Mouse (Mus musculus) embryo, embryonic 9.5 days (tissue): Measurements from ENCODE around the gene Rnasek.

Source experiments
- DNase-seq: peaks from one replicate; pipeline ENCODE4 v3.0.0-alpha.2; 2017; ENCODE audit errors: extremely low spot score

Rnasek gene

DNA sequence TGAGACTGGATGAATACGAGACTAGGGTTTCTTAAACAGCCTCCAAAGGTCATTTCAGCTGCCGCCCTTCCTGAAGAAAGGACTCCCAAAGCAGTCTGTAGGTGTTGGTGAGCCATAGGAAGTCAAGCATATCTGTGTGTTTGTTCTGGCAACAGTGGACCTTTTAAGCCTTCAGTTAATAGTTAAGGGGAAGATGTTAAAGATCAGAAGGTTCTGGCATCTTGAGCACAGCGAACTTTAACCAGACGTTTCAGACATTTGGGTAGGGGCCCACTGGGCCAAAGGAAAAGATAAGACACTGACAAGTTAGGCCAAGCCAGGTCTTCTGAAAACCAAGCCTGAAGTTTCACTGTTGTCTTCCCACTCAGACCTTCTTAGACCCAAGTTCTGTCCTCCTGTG lies 21.6 kb downstream of the Rnasek start:
- no peak for DNase-seq

DNA sequence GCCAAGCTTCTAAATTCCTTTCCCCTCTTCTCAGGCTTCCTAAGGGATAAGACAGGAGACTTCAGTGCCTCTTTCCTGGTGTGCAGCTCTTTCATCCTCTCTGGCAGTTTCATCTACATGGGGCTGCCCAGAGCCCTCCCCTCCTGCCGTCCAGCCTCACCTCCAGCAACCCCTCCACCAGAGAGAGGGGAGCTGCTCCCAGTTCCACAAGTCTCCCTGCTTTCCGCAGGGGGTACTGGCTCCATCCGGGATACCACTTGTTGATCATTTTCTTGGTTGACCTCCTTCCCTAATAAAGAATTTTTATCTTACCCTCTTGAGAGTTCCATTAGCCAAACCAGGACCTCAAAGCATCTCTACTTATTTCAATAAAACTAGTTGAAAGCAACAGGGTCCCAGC lies 23.5 kb downstream of the Rnasek start:
- DNase-seq, result no peak

- DNase-seq, result peak; percentile 8
Measured at GRCm38 (mm10) chr11:70215301-70215700, 24.3 kb downstream of the Rnasek start.

DNA sequence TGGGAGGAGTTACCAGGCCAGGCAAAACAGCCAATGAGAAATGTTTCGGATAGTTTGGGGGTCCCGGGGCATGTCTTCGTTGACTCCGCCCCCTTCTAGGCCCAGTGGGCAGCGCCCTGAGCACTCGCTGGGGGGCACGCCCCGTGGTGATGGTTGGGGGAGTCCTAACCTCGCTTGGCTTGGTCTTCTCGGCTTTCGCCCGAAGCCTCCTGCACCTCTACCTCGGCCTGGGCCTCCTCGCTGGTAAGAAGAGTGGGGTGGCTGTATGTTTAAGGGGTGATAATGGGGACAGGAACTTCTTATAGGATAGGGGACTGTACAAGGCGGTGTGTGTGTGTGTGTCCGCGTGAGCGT lies 24.8 kb downstream of the Rnasek start:
- peak; percentile 47 for DNase-seq

DNA sequence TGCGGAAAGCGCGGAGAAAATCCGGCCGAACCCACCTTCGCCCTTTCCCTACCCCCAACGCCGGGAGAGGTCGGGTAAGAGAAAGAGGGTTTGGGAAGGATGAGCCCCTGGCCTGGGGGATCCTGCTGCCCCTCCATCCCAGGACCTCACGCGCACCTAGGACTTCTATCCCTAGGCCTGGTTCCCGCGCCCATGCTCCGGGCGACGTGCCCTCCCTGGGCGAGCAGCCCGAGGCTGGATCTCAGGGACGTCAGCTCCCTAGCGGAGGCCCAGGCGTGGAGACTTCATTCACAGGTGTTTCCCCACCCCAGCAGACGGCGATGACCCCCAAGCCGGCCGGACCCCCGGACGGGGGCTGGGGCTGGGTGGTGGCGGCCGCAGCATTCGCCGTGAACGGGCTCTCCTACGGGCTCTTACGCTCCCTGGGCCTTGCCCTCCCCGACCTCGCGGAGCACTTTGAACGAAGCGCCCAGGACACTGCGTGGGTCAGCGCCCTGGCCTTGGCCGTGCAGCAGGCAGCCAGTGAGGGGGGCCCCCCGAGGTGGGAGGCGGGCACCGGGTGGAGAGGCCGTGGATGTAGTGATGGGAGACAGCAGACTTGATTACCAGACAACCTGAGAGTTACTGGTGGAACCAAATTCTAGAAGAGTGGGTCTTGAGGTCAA lies 25.3 kb downstream of the Rnasek start:
- DNase-seq, result peak; percentile 51

GRCm38 (mm10) chr11:70213736-70214135 lies 25.9 kb downstream of the Rnasek start:
- peak; percentile 1 for DNase-seq

GRCm38 (mm10) chr11:70212896-70213295 lies 26.7 kb downstream of the Rnasek start:
- DNase-seq, result peak; percentile 66

DNA sequence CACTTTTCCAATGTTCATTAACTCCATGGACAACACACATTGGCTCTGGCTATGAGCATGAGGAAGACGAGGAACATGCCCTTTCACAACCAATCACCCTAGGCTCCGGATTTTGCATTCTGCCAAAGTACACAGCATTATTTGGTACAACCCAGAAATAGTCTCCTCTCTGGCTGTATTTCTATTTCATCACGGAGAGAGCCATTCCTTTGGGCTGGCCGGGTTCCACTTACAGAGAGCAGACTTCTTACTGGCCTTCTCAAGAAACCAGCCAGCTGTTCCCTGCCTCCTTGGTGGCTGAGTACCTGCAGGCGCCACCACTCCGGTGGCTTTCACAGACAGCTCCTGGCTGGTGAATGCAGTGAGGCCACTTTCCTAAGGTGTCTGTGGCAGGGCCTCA lies 27.2 kb downstream of the Rnasek start, which contains the start of gene Slc16a11:
TSS of gene Slc16a11 (plus strand) at position 330 of the 400 bp plus-strand sequence.
- DNase-seq, result peak; percentile 1

DNA sequence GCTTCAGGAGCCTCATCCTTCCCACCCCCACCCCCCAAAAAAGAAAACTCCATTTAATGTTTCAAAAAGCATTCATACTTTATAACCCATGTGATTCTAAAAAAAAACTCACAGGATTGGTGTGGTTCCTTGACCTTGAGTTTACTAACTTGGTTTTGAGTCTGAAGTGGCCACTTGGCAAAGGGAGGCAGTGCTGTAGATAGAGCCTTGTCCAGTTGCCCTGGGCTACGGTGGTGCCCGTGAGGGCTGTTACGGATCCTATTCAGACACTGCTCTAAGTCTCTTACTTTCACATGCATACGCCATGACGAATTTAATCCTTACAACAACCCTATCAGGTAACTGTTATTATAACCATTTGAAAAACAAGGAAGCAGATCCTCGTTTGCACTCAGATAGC lies 27.7 kb downstream of the Rnasek start:
- DNase-seq, result no peak

- DNase-seq, result no peak
Measured at GRCm38 (mm10) chr11:70210681-70211080, 29.0 kb downstream of the Rnasek start.

GRCm38 (mm10) chr11:70208778-70209388 lies 30.8 kb downstream of the Rnasek start:
- no peak for DNase-seq

DNA sequence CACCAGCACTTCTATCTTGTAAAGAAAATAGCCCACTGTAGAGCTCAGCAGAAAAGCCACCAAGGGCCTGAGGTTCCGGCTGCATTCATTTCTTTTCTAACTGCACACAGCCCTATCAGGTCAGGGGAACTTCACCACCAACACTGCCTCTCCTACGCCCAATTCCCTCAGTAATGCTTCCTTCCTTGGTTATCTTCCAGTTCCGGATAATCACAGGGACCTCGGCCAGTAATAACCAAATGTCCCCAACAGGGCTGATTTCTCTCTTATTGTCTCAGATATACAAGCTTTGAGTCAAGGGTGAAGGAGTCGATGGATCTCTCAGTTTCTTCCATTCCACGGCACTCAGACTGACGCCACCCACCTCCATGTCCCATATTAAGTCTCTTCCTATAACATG lies 32.4 kb downstream of the Rnasek start:
- no peak for DNase-seq

DNA sequence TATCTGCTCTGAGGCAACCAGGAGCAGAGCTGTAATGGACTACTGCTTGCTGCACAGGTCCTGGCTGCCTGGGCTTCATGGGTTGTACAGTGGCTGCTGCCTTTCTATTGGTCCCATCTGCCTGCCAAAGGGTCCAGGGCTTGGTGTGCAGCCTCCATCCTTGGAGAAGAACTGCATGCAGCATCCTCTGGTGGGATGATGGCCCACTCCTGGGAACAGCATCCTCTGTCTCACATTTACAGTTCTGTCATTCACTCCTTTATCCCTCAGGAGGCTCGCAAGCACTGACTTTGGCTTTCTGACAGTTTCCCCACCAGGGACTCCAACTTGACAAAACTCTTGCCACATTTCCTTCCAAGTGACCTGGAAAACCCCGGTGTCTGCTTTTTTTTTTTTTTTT lies 32.8 kb downstream of the Rnasek start:
- no peak for DNase-seq

DNA sequence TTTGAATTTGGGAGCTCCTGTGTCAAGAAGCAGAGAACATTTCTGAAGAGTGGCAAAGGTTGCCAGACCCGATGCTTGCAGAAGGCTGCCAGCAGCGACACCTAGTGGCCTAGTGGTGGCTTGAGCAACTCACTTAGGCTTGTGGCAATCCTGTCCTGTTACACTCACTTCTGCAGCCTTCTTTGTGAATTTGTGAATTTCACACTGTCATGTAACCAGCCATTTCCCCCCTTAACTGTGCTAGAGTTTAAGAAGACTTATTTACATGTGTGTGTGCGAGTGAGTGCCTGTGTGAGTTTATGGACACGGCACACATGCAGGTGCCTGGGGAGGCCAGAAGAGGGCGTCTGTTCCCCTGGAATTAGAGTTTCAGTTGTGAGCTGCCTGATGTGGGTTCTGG lies 38.0 kb downstream of the Rnasek start:
- DNase-seq, result peak; percentile 78

GRCm38 (mm10) chr11:70200036-70200608 lies 39.5 kb downstream of the Rnasek start:
- DNase-seq, result no peak

GRCm38 (mm10) chr11:70199107-70199506 lies 40.5 kb downstream of the Rnasek start:
- no peak for DNase-seq

DNA sequence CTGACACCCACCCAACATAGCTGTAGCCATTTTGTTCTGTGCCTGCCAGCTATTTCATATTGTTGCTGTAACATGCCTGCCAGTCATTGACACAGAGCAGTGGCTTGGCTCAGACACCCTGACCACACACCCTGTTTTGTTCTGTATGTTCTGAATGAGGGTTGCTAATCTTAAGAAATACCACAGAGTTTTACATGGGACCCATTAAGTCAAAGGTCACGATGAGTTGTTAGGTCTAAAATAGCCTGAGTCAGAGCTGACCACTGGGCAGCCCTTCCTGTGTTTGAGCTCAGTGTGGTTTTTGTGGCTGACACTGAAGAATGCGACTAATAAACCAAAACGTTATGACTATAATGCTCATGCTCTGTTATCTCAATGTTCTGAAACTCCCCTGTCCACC lies 41.3 kb downstream of the Rnasek start:
- no peak for DNase-seq

DNA sequence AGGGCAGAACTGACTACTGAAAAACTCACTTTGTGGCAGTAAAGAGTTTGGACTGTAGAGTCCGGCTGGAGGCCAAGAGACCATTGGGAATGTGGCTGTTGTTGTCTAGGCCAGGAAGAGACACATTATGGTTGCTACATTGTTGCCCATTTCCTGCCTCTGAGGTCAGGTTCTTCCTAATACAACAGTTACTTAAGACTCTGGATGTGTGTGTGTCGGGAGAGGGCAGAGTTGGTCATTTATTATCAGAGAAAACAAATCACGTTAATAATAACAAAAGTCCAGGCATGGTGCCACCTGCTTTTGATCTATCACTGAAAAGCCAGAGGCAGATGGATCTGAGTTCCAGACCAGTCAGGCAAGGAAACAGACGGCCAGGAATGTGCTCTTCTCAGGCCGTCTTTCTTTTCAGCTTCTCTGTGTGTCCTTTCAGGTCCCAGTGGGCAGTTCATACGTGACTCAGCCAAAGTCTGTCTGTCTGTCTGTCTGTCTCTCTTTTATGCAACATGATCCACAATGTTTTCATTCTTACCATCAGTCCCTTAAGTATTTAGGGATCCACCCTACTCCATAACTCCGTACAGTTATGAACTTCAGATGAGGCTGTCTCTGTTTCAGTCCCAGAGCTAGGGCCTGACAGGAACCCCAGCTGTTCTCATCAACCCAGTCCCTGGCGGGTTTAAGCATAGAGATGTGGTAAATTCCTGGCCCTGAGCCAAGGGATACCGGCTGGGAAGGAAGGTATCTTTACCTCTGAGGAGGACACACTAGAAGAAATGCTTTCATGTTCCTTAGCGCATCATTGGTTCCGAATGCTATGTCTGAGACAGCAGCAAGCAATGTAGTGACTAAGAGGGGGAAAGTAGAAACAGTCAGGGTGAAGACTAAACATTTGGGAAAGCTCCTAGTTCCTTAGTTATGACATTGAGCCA lies 46.0 kb downstream of the Rnasek start:
- DNase-seq, result no peak

GRCm38 (mm10) chr11:70192157-70192556 lies 47.5 kb downstream of the Rnasek start:
- no peak for DNase-seq

DNA sequence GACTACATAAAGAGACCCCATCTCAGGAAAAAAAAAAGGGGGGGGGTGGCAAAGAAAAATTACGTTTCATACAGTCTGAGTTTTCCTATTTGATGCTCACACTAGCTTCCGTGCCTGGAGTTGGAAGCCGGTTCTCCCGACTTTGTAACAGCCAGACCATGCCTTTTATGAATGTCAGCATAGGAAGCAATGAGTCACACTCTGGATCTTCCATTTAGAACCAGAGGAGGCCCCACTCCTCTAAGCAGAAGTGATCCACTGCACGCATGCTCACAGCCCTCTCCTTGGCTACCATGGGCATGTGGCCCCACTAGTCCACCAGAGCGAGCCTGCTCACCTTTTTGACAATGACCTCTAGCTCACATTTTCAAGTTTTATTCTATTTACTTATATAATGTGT lies 48.5 kb downstream of the Rnasek start:
- DNase-seq, result no peak

DNA sequence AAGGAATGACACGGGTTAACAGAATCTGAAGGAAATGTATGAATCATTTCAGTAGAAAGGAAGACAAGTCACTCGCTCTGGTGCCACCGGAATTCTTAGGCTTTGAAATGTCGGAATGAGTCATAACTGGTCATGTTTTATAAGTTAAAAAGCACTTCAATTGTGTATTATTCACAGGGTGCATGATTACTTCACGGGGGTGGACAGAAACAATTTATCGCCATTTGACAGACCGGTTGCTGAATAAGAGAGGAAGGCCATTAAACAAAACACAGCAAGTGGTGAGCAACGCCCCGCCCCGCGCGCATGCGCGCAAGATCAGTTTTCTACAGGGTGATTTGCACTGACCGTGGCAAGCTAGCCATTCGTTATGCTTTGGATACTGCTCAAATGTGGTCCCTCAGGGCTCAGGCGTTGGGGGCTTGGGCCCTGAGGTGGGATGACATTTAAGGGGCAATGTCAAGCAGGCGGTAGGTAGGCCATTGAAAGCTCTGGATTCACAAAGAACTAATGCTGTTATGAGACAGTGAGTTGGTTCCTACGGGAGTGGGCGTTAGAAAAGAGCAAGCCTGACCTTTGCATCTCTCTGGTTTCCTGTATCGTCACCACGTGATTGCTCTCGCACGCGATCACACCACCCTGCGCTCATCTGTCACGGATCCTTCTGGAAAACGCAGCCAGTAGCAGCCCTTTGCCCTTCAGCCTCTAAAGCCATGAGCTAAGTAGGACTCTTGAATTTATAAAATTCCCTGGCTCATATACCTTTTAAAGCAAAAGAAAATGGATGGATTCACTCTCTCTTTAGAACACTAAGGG lies 50.1 kb downstream of the Rnasek start:
- DNase-seq, result no peak
